Mouse (Mus musculus) lung, postnatal 0 days (tissue): ENCODE data around the gene Tbx19.

Experiments
- CTCF ChIP-seq: IDR thresholded peaks from 2 replicates; pipeline ENCODE4 v1.5.1; 2016; ENCODE audit warnings: antibody characterized with exemption, mild to moderate bottlenecking
- EP300 ChIP-seq: IDR thresholded peaks from 2 replicates; pipeline ENCODE4 v1.6.1; 2016; ENCODE audit warnings: antibody characterized with exemption, mild to moderate bottlenecking, control low read depth

DNA sequence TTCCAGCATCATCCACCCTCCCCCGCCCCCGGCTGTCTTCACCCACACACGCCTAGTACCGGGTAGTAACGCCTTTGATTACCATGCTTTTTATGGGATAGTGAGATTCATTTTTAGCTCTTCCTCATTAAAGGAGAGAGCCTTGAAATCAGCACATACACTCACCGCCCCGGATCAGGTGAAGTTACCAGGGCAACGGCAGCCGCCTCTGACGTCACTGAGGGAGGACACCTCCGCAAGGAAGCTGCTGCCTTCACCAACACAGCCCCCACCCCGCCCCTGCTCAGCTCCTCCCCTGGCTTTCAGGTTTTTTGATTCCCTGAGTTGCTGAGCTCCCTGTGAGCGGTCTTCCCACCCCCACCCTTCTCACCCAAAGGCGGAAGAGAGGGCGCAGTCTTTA lies 68.9 kb downstream of the Tbx19 start:
- TF ChIP-seq EP300: no peak
- no peak for TF ChIP-seq CTCF
